Mouse (Mus musculus) liver, adult 2 months (tissue): ENCODE measurements at regions not wholly inside any gene's neighbourhood (a gene's known extent, or its start where the extent isn't known, plus 50 kb on each side); places are given as distances from the start of the nearest gene placed in this dataset.

Experiments used
- CTCF ChIP-seq: fragments of 200-500 bp; IDR thresholded peaks from 2 replicates; pipeline ENCODE4 v1.5.1; 2011; ENCODE audit warnings: low read depth, low read length, control low read depth
- POLR2A ChIP-seq: fragments of 200-500 bp; IDR thresholded peaks from 2 replicates; pipeline ENCODE4 v1.6.1; 2011; ENCODE audit warnings: low read length, control low read depth; ENCODE audit not compliant: insufficient read depth; ENCODE audit errors: extremely low read depth

GRCm38 (mm10) chr4:9132982-9133625, 894.3 kb upstream of the Car8 start:
- TF ChIP-seq CTCF = no peak
- no peak for TF ChIP-seq POLR2A
